Mouse (Mus musculus): ENCODE results near the gene Oaz2.

Gene Oaz2

DNA sequence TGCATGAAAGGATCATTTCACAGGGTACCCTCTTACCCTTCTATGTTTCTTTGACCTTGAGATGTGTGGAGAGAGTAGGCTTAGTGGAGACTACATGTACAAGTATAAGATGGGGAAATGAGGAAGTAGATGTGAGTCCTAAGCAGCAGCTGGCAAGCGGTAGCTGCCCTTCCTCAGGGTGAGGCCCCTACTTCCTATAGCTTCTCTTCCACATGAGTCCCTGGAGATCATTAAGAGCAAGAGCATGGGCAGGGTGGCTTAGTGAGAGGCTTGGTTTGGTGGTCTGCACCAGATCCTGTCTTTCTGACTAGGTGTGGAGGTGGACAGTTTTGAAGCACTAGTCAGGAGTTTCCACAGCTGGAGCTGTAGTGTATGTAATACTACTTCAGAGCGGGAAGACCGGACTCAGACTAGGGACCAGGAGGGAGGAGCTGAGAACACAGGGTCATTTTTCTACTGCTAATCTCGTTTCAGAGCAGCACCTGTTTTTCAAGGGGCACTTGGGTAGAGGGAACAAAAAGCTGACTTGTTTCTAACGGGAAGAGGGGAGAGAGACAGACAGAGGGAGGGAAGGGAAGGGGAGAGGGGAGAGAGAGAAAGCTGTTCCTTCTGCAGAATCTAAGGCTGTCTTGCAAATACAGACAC, 25.3 kb downstream of the Oaz2 start:
- DNase-seq (ENCODE audit: low spot score): no peak

GRCm38 (mm10) chr9:65695646-65696045, 27.8 kb downstream of the Oaz2 start:
- DNase-seq (ENCODE audit: low spot score): no peak

DNA sequence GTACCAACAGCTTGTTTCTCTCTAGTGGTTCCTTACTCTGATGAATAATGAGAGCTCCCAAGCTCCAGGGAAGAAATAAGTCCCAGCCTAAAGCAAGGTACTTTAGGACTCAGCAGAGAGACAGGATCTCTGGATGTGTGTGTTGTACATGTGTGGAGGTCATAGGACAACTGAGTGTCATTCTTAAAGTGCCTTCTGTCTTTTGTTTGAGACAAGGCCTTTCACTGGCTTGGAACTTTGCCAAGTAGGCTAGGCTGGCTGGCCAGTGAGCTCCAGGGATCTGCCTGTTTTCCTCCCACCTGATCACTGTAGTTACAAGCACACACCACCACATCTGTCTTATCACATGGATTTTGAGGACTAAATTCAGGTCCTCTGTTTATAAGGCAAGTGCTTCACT, 28.5 kb downstream of the Oaz2 start:
- DNase-seq (ENCODE audit: low spot score): no peak

- no peak for DNase-seq (ENCODE audit: low spot score)
These were observed 29.6 kb downstream of the Oaz2 start for GRCm38 (mm10) chr9:65697356-65697755.

DNA sequence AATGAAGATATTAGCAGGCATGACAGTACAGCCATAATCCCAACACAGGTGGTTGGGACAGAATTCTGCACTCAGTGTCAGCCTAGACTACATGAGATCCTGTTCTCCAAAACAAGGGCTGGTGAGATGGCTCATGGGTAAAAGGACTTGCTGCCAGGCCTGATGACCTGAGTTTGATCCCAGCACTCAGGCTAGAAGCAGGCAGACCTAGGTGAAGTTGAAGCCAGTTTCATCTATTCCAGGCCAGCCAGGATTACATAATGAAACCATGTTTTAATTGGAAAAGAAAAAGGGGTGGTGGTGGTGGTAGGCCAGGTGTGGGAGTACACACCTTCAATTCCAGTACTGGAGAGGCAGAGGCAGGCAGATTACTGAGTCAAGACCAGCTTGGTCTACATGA, 30.2 kb downstream of the Oaz2 start:
- no peak for DNase-seq (ENCODE audit: low spot score)

DNA sequence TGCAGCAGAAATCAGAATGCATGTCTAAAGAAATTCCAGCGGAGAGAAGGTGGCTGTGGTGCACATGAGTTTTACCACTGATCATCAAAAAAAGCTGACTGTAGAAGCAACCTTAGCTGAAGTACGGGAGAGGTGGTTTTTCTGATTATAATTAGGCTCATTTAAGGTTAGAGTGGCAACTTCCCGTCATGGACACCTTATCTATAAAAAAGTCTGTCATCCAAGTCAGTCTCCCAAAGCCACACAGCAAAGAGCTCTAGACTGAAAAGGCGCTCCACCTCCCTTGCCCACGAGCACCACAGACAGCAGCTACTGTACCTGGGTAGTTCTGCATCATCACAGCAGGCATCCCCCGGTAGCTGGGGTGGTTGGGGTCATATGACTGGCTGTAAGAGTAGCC, 32.7 kb downstream of the Oaz2 start:
- DNase-seq (ENCODE audit: low spot score): no peak

DNA sequence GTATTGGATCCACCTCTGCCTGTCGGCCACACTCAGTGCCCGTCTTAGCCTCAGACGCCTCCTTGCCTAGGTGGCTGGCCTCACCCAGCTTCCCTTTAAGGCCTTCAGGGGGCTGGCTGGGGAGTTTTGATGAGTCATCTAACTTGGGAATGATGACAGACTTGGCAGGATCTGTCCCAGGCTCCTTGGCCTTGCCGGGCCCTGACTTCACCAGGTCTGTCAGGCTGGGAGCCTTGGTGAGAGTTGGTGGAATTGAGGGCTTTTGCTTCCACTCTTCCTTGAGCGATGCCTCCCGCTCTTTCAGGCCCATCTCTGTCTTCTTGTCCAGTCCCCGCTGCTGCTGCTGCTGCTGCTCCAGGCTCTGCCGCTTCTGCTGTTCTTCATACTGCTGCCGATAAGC, 34.5 kb downstream of the Oaz2 start:
- no peak for DNase-seq (ENCODE audit: low spot score)

DNA sequence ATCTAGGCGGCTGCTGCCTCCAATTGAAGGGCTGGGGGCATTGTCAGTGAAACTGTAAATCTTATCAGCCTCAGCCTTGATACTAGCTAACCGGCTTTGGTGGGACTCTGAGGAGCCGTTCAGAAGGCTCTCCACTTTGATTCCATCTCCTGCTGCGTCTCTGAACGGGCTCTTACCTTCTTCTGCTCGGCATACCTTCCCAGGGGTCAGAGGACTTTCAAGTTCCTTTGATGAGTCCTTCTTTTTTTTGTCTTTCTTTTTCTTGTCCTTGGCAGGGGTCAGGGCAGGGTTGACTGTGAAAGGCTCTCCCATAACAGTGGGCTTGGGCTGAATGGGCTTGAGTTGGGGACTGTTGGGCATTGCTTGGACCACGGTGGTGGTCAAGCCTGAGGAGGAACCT, 35.4 kb downstream of the Oaz2 start:
- DNase-seq (ENCODE audit: low spot score): no peak

GRCm38 (mm10) chr9:65703926-65704595, 36.3 kb downstream of the Oaz2 start:
- DNase-seq (ENCODE audit: low spot score): no peak

DNA sequence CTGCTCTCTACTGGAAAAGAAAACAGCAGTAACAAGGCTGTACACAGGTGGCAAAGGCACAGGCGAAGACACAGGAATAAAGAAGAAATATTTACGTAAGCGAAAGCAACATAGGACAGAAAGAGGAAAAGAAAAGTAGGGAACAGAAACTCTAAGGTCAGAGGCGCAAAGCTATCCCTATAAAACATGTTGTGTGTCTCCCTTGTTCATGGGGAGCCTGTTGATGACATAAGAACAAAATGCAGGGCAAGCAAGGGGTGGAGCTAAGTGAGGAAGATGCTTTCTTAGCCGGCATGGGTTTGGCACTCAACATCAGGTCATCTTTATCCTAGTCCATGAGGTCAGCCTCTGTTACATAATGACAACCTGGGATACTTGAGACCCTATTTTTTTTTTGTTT, 50.4 kb downstream of the Oaz2 start:
- no peak for DNase-seq (ENCODE audit: low spot score)

GRCm38 (mm10) chr9:65721161-65721566, 53.4 kb downstream of the Oaz2 start:
- DNase-seq (ENCODE audit: low spot score): no peak

DNA sequence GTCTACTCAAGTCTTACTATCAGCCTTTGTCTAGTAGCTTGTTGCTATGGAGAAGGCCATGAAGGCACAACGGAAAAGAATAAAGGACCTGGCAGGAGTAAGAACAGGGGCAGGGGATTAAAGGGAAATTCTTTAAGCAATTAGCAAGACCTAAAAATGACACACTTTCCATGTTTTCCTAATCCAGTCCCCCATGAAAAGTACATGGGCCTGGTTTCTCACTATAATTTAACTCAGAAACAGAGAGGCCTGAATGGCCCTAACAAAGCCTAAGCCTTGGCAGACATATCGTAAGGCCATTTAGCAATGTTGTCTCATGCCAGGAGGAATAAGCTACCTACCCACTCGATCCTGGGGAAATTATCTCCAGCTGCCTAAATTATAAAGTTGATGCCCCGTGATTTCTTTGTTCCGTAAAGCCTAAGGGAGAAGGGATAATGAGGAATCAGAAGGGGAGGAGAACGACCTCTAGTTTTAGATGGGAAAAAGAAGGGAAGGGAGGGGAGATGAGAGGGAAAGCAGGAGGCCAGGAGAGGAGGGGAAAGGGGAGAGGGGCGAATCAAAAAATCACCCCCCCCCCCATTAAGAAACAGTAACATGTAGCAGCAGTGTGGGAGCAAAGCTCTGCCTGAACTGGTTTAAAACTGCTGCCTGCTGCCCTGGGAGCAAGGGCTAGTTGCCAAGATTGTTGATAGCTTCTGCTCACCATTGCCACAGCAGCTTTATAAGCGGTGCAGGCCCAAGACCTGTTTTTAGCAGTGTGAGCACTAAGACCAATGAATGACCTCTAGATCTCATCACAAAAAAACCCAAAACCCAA, 56.9 kb downstream of the Oaz2 start:
- no peak for DNase-seq (ENCODE audit: low spot score)

GRCm38 (mm10) chr9:65725291-65725622, 57.5 kb downstream of the Oaz2 start:
- DNase-seq (ENCODE audit: low spot score): no peak

DNA sequence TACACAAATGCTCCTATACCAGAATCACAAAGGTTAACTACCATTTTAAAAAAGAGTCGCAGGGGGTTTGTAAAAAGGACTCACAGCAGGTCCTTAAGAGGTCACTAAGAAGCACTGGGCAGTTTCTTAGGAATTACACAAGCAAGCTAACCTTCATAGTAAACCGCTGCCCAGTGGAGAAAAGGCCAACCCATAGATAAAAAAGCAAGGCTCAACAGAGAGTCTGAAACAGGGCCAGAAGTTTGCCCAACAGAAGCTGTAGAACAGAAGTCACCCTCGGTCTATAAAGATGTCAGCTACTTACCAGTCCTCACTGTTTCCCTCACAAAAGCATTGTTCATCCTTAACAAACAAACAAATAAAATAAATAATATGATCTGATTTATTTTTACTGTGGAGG, 58.6 kb downstream of the Oaz2 start:
- no peak for DNase-seq (ENCODE audit: low spot score)

GRCm38 (mm10) chr9:65727491-65727890, 59.7 kb downstream of the Oaz2 start:
- DNase-seq (ENCODE audit: low spot score): no peak

DNA sequence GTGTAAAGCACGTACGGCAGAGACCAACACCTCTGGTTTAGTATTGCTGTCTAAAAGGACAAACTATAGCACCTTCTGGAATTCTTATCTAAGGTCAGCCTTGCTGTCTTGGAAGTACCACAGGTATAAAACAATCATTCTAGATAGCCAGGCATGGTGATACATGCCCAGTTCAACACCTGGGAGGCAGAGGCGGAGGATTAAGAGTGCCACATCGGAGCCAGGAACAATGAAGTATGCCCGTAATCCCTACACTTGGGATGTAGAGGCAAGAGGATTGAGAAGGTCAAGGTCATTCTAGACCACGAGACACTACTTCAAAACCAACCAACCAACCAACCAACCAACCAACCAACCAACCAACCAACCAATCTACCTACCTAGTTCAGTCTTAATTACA, 60.8 kb downstream of the Oaz2 start:
- no peak for DNase-seq (ENCODE audit: low spot score)

GRCm38 (mm10) chr9:65734931-65735330, 67.1 kb downstream of the Oaz2 start:
- no peak for DNase-seq (ENCODE audit: low spot score)
